Mouse (Mus musculus) embryonic fibroblast, embryonic 13.5 days (primary cell): ENCODE measurements at regions not wholly inside any gene's neighbourhood (a gene's known extent, or its start where the extent isn't known, plus 50 kb on each side); places are given as distances from the start of the nearest gene placed in this dataset.

Experiments
- H3K27ac ChIP-seq: 2 replicates; pipeline ENCODE4 v1.5.1; 2012; ENCODE audit warnings: low read length, control low read depth, inconsistent platforms; ENCODE audit not compliant: insufficient read depth
- H3K4me1 ChIP-seq: 2 replicates; pipeline ENCODE4 v1.6.1; 2011; ENCODE audit warnings: low read length; ENCODE audit not compliant: control insufficient read depth, insufficient read depth
- H3K4me3 ChIP-seq: 2 replicates; pipeline ENCODE4 v1.5.1; 2011; ENCODE audit warnings: mild to moderate bottlenecking, control low read depth, low read length; ENCODE audit not compliant: insufficient read depth
- CTCF ChIP-seq: IDR thresholded peaks from 2 replicates; pipeline ENCODE4 v1.5.1; 2011; ENCODE audit warnings: mild to moderate bottlenecking, control low read depth, low read length, moderate library complexity, borderline replicate concordance; ENCODE audit not compliant: insufficient read depth
- POLR2A ChIP-seq: IDR thresholded peaks from 2 replicates; pipeline ENCODE4 v1.6.1; 2011; ENCODE audit warnings: low read depth, mild to moderate bottlenecking, control low read depth, low read length, moderate library complexity

DNA sequence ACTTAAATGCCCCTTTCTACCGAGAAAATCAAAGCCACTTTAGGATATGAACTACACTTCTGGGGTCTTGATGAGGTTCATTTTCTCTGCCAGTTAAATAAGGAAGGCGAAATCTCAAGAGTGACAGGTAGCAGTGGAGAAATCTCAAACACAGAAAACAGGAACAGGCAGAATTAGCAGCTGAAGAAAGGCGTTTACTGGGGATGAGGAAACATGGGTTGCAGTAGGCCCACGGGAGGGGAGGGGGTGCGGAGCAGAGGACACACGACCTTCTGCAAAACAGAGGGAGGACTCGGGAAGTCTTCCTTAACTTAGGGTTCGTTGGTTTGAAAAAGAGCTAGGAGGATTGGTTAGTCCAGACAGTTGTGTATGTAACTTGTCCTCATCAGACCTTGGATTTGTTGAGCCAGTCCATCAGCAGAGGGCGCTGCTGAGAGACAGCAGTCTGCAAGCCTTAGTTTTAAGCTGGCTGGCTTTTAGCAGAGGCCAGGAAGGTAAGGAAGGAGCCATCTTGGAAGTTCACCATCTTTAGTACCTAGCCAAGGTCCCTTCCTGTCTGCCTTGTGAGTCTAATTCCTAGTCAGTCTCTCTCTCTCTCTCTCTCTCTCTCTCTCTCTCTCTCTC is 204.0 kb downstream of the Usp46 start:
- Histone ChIP-seq H3K4me1 (no peaks in the 10 kb centered on the region), H3K4me3 (no peak overlapping the region), H3K27ac (no peak overlapping the region)
- TF ChIP-seq CTCF, result peak; percentile 57; the same call in 1 of the 2 replicates
- TF ChIP-seq POLR2A, result no peak

DNA sequence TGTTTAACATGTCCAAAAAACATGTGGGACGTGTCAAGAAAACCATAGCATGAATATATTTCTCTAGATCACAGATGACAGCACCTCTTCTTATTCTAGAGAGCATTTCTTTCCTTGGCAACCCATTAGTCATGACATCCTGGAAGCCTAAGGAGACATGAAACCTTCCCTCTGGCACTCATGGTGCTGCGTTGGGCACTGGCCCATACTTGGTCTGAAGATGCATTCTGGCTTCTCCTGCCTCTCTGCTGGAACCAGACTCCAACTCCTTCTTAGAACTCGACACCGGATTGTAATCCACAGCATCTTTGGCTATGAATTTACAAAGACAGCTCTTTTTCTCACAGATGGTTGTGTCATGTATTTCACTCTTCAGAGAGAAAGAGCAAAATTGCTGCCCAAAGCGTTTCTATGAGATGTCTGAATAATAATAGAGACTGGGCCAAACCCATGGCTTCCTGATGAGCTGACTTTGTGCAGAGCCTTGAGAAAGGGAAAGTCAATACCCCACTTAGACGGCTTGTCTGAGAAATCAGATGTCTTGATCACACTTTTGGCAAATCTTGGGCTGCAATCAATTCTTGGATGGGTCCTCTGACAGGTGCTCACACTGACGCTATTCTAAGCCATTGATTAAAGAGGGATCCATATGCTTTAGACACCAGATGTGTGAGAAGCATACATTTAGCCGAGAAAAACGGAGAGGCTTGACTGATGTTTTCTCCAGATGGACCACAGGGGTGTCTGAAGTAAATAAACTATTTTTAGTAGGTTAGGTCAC is 195.4 kb downstream of the Usp46 start:
- Histone ChIP-seq H3K4me3 (no peak overlapping the region), H3K27ac (no peak overlapping the region), H3K4me1 (no peaks in the 10 kb centered on the region)
- no peak for TF ChIP-seq CTCF
- no peak for TF ChIP-seq POLR2A

DNA sequence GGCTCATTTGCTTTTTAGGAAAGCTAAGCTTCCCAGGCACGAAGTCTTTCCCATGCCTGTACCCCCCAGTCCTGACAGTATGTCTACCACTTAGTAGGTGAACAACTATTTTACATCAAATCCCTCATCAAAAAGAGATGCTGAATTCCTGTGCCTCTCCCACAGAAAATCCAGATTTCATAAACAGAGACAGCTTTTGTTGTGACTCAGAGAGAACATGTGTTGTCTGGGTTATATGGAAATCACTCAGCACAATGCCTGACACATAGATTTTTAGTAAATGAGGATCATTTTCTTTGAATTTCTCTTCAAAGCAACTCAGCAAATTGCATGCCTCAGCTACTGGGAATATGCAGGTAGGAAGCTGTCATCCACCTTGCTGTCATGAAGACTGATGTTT is 193.5 kb downstream of the Usp46 start:
- no peaks in the 10 kb centered on the region for H3K4me1 ChIP-seq
- no peak for TF ChIP-seq CTCF
- no peak for TF ChIP-seq POLR2A
- H3K27ac ChIP-seq, result no peak overlapping the region
- no peak overlapping the region for H3K4me3 ChIP-seq

DNA sequence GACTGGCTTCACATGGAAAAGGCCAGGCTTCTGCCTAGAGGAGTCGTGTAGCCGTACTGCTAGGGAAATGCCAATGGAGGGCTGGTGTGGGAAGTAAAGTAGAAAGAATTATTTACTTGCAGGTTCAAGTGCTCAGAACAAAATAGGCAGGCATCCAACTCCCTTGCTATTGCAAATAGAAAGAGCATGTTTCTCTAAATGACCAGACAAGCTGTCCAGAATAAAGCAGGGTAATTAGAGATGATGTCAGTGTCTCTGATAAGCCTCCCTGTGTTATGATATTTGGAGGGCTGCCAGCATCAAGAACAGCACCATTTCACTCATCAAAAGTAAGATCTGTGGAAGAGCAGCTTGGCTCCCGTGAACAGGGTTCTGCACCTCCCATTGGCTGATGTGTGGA is 192.4 kb downstream of the Usp46 start:
- H3K4me1 ChIP-seq, result no peaks in the 10 kb centered on the region
- no peak overlapping the region for H3K4me3 ChIP-seq
- no peak for TF ChIP-seq CTCF
- TF ChIP-seq POLR2A, result no peak
- no peak overlapping the region for H3K27ac ChIP-seq

DNA sequence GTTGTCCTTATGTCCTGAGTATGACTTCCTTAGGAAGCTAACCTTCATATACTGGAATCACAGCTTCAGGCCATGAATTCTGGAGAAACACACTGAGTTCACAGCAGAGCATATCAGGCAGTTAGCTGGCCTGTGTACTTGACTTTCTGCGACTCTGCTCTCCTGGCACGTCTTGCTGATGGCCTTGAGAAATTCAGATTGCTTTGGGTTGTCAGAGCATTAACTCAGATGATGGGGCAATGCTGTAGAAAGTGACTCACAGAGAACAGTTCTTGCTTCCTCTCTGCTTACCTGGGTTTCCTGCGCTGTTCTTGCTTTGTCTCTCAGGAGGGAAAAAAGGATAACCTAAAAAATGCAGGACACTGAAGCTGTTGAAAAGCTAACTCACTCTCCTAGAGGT is 187.3 kb downstream of the Usp46 start:
- Histone ChIP-seq H3K27ac (no peak overlapping the region), H3K4me1 (peaks cover 5% of the 10 kb centered on the region), H3K4me3 (no peak overlapping the region)
- no peak for TF ChIP-seq POLR2A

DNA sequence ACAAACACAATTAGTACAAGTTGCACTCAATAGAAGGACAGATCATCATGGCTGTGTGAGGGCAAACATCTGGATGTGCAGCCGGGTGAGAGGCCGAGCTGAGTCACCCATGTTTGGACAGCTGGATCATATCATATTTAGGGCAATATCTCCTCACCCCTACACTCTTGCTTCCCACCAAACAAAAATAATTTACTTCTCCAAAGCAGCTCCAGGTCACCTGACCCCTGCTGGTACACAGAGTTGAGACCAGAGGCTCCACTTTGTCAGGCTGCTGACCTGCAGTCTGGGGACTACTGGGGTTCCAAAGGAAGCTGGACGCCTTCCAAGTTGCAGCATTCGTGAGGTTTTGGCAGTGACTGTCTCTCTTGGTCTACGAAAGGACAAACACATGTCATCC is 186.3 kb downstream of the Usp46 start:
- H3K4me3 ChIP-seq, result no peak overlapping the region
- TF ChIP-seq POLR2A (no peak), CTCF (no peak)
- no peak overlapping the region for H3K27ac ChIP-seq
- peaks cover 5% of the 10 kb centered on the region for H3K4me1 ChIP-seq

DNA sequence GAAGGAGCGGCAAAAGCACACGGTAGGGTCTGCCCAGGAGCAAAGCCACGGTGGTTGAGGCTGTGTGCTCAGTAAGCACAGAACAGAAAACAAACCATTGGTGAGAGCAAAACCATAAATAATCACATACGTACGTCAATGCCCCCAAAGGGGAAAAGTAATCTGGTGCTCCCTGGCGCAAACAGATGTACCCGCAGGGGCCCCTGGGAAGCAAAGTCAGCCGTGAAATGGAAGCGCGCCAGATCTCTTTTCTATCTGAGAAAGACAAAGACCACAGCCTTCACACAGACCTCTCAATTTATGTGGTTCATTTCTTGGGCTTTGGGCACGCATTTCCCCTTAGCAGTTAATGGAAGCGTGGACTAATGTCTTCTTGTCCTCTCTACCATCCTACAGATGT is 183.2 kb downstream of the Usp46 start:
- TF ChIP-seq CTCF, result no peak
- H3K27ac ChIP-seq, result no peak overlapping the region
- H3K4me1 ChIP-seq, result peaks cover 5% of the 10 kb centered on the region
- no peak overlapping the region for H3K4me3 ChIP-seq

DNA sequence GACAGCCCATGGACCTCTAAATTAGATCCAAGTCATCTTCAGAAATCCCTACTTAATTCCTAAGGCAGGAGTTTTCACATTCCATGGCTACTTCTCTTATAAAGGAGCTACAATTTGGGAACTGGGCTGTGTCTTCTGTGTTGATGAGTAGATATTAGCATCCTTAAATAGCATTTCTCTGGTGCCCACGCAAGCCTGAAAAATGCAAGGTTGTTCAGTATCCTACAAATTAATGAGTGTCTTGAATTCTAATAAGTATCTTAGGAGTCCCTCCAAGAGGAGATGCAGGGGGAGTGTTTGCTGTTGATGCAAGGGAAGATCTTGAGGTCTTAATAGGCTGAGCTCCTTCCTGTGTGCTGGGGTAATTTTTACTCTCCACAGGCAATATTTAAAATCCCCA is 182.5 kb downstream of the Usp46 start:
- Histone ChIP-seq H3K4me1 (peaks cover 5% of the 10 kb centered on the region), H3K27ac (no peak overlapping the region), H3K4me3 (no peak overlapping the region)
- TF ChIP-seq CTCF, result no peak
- no peak for TF ChIP-seq POLR2A

DNA sequence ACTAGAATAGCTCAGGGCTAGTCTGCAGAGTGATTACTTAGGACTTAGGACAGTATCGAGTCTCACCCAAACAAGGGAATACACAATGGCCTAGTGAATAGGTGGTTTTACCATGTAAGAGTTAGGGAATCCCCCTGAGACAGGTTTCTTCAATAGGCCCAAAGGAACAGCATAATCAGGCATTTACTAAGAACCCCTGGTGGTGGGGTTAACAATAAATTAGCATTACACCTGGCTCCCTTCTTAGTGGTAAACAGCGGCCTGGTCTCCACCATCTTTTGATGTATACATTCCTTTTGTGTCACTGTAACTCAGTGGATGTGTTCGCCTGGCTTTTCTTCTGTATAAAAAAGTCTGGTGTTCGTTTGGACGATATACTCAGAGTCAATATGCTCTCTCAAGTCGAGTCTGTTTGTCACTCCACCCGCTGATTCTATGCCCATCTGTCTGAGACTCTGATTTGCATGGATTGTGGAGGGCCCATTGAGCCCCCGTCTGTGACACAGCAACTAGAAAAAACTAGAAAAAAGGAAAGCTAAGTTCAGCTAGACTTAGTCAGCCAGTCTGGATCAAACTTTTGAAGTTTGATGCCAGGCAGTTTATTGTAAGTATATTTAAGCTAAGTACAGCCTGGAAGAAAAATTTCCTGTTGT is 180.8 kb downstream of the Usp46 start:
- no peak overlapping the region for H3K4me3 ChIP-seq
- no peak for TF ChIP-seq POLR2A
- TF ChIP-seq CTCF, result no peak
- H3K27ac ChIP-seq, result no peak overlapping the region
- no peaks in the 10 kb centered on the region for H3K4me1 ChIP-seq

DNA sequence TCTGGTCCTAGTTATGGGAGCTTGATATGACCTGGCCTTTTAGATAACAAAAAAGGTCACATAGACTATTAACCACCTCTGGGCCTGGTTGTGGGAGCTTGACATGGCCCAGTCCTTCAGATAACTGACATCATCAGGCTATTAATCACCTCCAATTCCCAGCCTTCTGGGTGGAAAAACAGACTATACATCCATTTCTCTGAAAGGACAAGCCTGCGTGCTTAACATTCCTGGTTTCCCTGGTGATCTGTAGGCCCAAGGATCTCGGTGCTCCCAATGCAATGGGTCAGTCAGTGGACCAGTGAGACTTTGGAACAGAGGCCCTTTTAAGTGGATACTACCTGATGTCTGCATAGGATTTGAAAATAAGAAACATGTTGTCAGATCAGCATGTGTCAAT is 179.8 kb downstream of the Usp46 start:
- no peak overlapping the region for H3K27ac ChIP-seq
- TF ChIP-seq CTCF (no peak), POLR2A (no peak)
- no peaks in the 10 kb centered on the region for H3K4me1 ChIP-seq
- no peak overlapping the region for H3K4me3 ChIP-seq
